Mouse (Mus musculus): Measurements from ENCODE around the gene Mcl1.

- TF ChIP-seq CTCF (IDR thresholded peaks at IDR 0.05; ENCODE audit: low read depth, low read length) (no peak), POLR2A (IDR thresholded peaks at IDR 0.05; ENCODE audit: borderline replicate concordance, low read depth, low read length) (peak; percentile 84; the same call in 1 of the 2 replicates)
Measured at GRCm38 (mm10) chr3:95658236-95658867, at the start of gene Mcl1.
